Mouse (Mus musculus): Measurements from ENCODE around the gene Mgll. TPM values are rescaled to one million over a fixed set of nuclear protein-coding genes. Genes with fewer than 3 reads are reported as not detected.

Mgll gene
- polyA plus RNA-seq, 1 experiment from 2014 or later: 65.4 TPM

- H3K9ac ChIP-seq (ENCODE audit: low read depth, low read length): no peak overlapping the region
- no peaks in the 10 kb centered on the region for H3K27me3 ChIP-seq (replicated peaks; ENCODE audit: control insufficient read depth, insufficient read depth, low read length)
- H3K4me1 ChIP-seq (replicated peaks; ENCODE audit: control insufficient read depth, insufficient read depth, low read length): peaks cover 3% of the 10 kb centered on the region; the same call in 1 of the 2 replicates
- no peak for ATAC-seq
- H3K9me3 ChIP-seq (ENCODE audit: control insufficient read depth): no peaks in the 10 kb centered on the region
- 73% methylated on average over 15 of the region's 15 CpGs for WGBS
- no peak overlapping the region for H3K4me2 ChIP-seq (replicated peaks; ENCODE audit: low read depth)
- no peak overlapping the region for H3K4me3 ChIP-seq (ENCODE audit: low read depth, low read length)
- no peaks in the 10 kb centered on the region for H3K36me3 ChIP-seq (ENCODE audit: control insufficient read depth, insufficient read depth)
- peak overlapping the region; percentile 64 for H3K27ac ChIP-seq (ENCODE audit: low read depth, low read length)
- no peak for TF ChIP-seq CTCF (IDR thresholded peaks at IDR 0.05; ENCODE audit: low read depth)
Measured at GRCm38 (mm10) chr6:88786732-88787445, 62.7 kb downstream of the Mgll start.

GRCm38 (mm10) chr6:88787496-88787895 is 63.3 kb downstream of the Mgll start:
- TF ChIP-seq CTCF (IDR thresholded peaks at IDR 0.05; ENCODE audit: low read depth): no peak
- no peaks in the 10 kb centered on the region for H3K36me3 ChIP-seq (ENCODE audit: control insufficient read depth, insufficient read depth)
- peaks cover 3% of the 10 kb centered on the region; the same call in 1 of the 2 replicates for H3K4me1 ChIP-seq (replicated peaks; ENCODE audit: control insufficient read depth, insufficient read depth, low read length)
- WGBS: 60% methylated on average over 14 of the region's 14 CpGs
- H3K27ac ChIP-seq (ENCODE audit: low read depth, low read length): peak overlapping the region; percentile 64
- H3K4me3 ChIP-seq (ENCODE audit: low read depth, low read length): no peak overlapping the region
- no peak overlapping the region for H3K9ac ChIP-seq (ENCODE audit: low read depth, low read length)
- no peak overlapping the region for H3K4me2 ChIP-seq (replicated peaks; ENCODE audit: low read depth)
- no peak for ATAC-seq
- H3K9me3 ChIP-seq (ENCODE audit: control insufficient read depth): no peaks in the 10 kb centered on the region
- no peaks in the 10 kb centered on the region for H3K27me3 ChIP-seq (replicated peaks; ENCODE audit: control insufficient read depth, insufficient read depth, low read length)

- no peak overlapping the region for H3K4me3 ChIP-seq (ENCODE audit: low read depth, low read length)
- no peak overlapping the region for H3K4me2 ChIP-seq (replicated peaks; ENCODE audit: low read depth)
- no peak overlapping the region for H3K9ac ChIP-seq (ENCODE audit: low read depth, low read length)
- 75% methylated on average over 11 of the region's 11 CpGs for WGBS
- H3K27me3 ChIP-seq (replicated peaks; ENCODE audit: control insufficient read depth, insufficient read depth, low read length): no peaks in the 10 kb centered on the region
- H3K27ac ChIP-seq (ENCODE audit: low read depth, low read length): no peak overlapping the region
- H3K9me3 ChIP-seq (ENCODE audit: control insufficient read depth): no peaks in the 10 kb centered on the region
- no peak for TF ChIP-seq CTCF (IDR thresholded peaks at IDR 0.05; ENCODE audit: low read depth)
- no peak for ATAC-seq
- no peaks in the 10 kb centered on the region for H3K36me3 ChIP-seq (ENCODE audit: control insufficient read depth, insufficient read depth)
- peaks cover 3% of the 10 kb centered on the region; the same call in 1 of the 2 replicates for H3K4me1 ChIP-seq (replicated peaks; ENCODE audit: control insufficient read depth, insufficient read depth, low read length)
Measured at GRCm38 (mm10) chr6:88788219-88788618, 64.0 kb downstream of the Mgll start.

GRCm38 (mm10) chr6:88791299-88791698 is 67.1 kb downstream of the Mgll start:
- ATAC-seq: no peak
- Histone ChIP-seq H3K36me3 (ENCODE audit: control insufficient read depth, insufficient read depth) (no peaks in the 10 kb centered on the region), H3K4me1 (replicated peaks; ENCODE audit: control insufficient read depth, insufficient read depth, low read length) (0 out of 2 replicates have a peak, but pooled peaks cover 3% of the 10 kb centered on the region), H3K27ac (ENCODE audit: low read depth, low read length) (no peak overlapping the region), H3K4me2 (replicated peaks; ENCODE audit: low read depth) (no peak overlapping the region), H3K27me3 (replicated peaks; ENCODE audit: control insufficient read depth, insufficient read depth, low read length) (no peaks in the 10 kb centered on the region), H3K9ac (ENCODE audit: low read depth, low read length) (peak overlapping the region; percentile 17; the same call in 1 of the 2 replicates), H3K9me3 (ENCODE audit: control insufficient read depth) (no peaks in the 10 kb centered on the region), H3K4me3 (ENCODE audit: low read depth, low read length) (no peak overlapping the region)
- no peak for TF ChIP-seq CTCF (IDR thresholded peaks at IDR 0.05; ENCODE audit: low read depth)
- 68% methylated on average over 9 of the region's 9 CpGs for WGBS

GRCm38 (mm10) chr6:88792147-88792691 is 68.0 kb downstream of the Mgll start:
- no peaks in the 10 kb centered on the region for H3K27me3 ChIP-seq (replicated peaks; ENCODE audit: control insufficient read depth, insufficient read depth, low read length)
- peak; percentile 63; the same call in 1 of the 2 replicates for ATAC-seq
- no peak overlapping the region for H3K4me3 ChIP-seq (ENCODE audit: low read depth, low read length)
- H3K4me1 ChIP-seq (replicated peaks; ENCODE audit: control insufficient read depth, insufficient read depth, low read length): no peaks in the 10 kb centered on the region
- H3K27ac ChIP-seq (ENCODE audit: low read depth, low read length): no peak overlapping the region
- H3K9me3 ChIP-seq (ENCODE audit: control insufficient read depth): no peaks in the 10 kb centered on the region
- H3K9ac ChIP-seq (ENCODE audit: low read depth, low read length): no peak overlapping the region
- 27% methylated on average over 7 of the region's 7 CpGs for WGBS
- no peaks in the 10 kb centered on the region for H3K36me3 ChIP-seq (ENCODE audit: control insufficient read depth, insufficient read depth)
- TF ChIP-seq CTCF (IDR thresholded peaks at IDR 0.05; ENCODE audit: low read depth): 0 out of 2 replicates have a peak, but pooled peaks have one; percentile 24
- H3K4me2 ChIP-seq (replicated peaks; ENCODE audit: low read depth): no peak overlapping the region

- H3K4me1 ChIP-seq (replicated peaks; ENCODE audit: control insufficient read depth, insufficient read depth, low read length): no peaks in the 10 kb centered on the region
- H3K27me3 ChIP-seq (replicated peaks; ENCODE audit: control insufficient read depth, insufficient read depth, low read length): no peaks in the 10 kb centered on the region
- no peak for TF ChIP-seq CTCF (IDR thresholded peaks at IDR 0.05; ENCODE audit: low read depth)
- no peaks in the 10 kb centered on the region for H3K36me3 ChIP-seq (ENCODE audit: control insufficient read depth, insufficient read depth)
- H3K9me3 ChIP-seq (ENCODE audit: control insufficient read depth): no peaks in the 10 kb centered on the region
- no peak overlapping the region for H3K4me3 ChIP-seq (ENCODE audit: low read depth, low read length)
- no peak overlapping the region for H3K27ac ChIP-seq (ENCODE audit: low read depth, low read length)
- no peak overlapping the region for H3K9ac ChIP-seq (ENCODE audit: low read depth, low read length)
- H3K4me2 ChIP-seq (replicated peaks; ENCODE audit: low read depth): no peak overlapping the region
- 68% methylated on average over 2 of the region's 2 CpGs for WGBS
- no peak for ATAC-seq
Measured at GRCm38 (mm10) chr6:88793243-88793642, 69.0 kb downstream of the Mgll start.

Measured in intestine, postnatal 0 days (tissue).